Mouse (Mus musculus) CH12.LX (cell line): ENCODE results near the gene Cyp2j13.

Experiments
- CHD2 ChIP-seq: IDR thresholded peaks from 2 replicates; pipeline ENCODE4 v1.6.1; 2011; ENCODE audit warnings: low read length, improper control_type of control experiment
- CTCF ChIP-seq, 2 experiments: IDR thresholded peaks in 1 of 2; conservative IDR thresholded peaks in 1 of 2; 2 replicates each; pipeline ENCODE4 v1.5.1; 2011 to 2012; ENCODE audit warnings: low read depth in 2 of 2, low read length in 2 of 2, improper control_type of control experiment in 1 of 2, inconsistent platforms in 1 of 2, mild to moderate bottlenecking in 1 of 2, moderate library complexity in 1 of 2
- EP300 ChIP-seq: IDR thresholded peaks from 2 replicates; pipeline ENCODE4 v1.6.1; 2011; ENCODE audit warnings: low read length, improper control_type of control experiment
- GABPA ChIP-seq: IDR thresholded peaks from 2 replicates; pipeline ENCODE4 v1.6.1; 2012; ENCODE audit warnings: low read depth, low read length, improper control_type of control experiment, inconsistent platforms; ENCODE audit not compliant: insufficient replicate concordance
- JUND ChIP-seq: conservative IDR thresholded peaks from 2 replicates; pipeline ENCODE4 v1.6.1; 2011; ENCODE audit warnings: low read depth, low read length, improper control_type of control experiment
- MAX ChIP-seq: IDR thresholded peaks from 2 replicates; pipeline ENCODE4 v1.6.1; 2011; ENCODE audit warnings: low read length, improper control_type of control experiment
- PAX5 ChIP-seq: IDR thresholded peaks from 2 replicates; pipeline ENCODE4 v1.6.1; 2012; ENCODE audit warnings: low read length, inconsistent platforms, mixed read lengths
- POLR2A ChIP-seq: IDR thresholded peaks from 2 replicates; pipeline ENCODE4 v1.6.1; 2011; ENCODE audit warnings: low read depth, mild to moderate bottlenecking, improper control_type of control experiment, low read length
- SMC3 ChIP-seq: IDR thresholded peaks from 2 replicates; pipeline ENCODE4 v1.6.1; 2011; ENCODE audit warnings: low read depth, low read length, improper control_type of control experiment
- TCF12 ChIP-seq: IDR thresholded peaks from 2 replicates; pipeline ENCODE4 v1.6.1; 2014; ENCODE audit warnings: low read depth, mild to moderate bottlenecking, inconsistent platforms, low read length, improper control_type of control experiment
- ZKSCAN1 ChIP-seq: IDR thresholded peaks from 2 replicates; pipeline ENCODE4 v1.6.1; 2012; ENCODE audit warnings: low read depth, inconsistent platforms, low read length, improper control_type of control experiment, borderline replicate concordance
- ZNF384 ChIP-seq: IDR thresholded peaks from 2 replicates; pipeline ENCODE4 v1.6.1; 2012; ENCODE audit warnings: low read depth, low read length, improper control_type of control experiment, inconsistent platforms

DNA sequence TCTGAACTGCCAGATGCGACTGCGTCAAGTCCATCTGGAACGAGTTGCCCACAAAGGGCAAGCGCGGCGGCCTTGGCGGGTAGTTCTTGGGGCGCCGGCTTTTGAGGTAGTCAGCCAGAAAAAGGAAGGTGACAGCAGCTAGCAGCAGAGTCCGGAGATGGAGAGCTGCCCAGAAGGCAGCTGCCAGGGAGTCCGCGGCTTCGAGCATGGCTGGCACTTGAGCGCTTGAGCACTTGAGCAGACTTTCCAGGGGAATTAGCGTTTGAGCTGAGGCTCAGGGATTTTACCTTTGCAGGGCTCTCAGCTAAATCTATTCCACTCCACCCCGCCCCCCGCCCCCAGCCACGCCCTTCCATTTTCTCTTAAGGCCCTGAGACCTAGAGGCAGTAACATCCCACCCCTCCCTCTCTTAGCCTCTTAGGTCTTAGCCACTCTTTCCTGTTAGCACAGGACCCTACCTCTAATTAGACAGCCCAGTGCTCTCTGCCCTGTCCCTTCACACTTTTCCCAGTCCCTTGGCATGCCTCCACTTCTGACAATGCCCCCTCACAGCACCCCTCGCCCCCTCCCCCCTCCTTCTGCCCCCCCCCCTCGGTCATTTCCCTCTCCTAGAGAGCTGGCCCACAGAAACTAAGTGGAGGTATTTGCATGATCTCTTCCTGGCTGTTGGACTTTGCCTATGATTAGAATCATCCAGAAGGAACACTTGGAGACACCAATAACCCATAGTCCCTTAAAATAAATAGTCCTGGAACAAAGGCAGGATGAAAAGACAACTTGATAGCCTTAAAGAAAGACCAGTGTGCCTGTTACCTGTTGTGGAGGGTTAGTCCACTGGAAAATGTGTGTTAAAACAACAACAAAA lies at the start of gene Cyp2j13:
- TF ChIP-seq CTCF (conservative IDR thresholded peaks at IDR 0.05 in 1 of 2, IDR thresholded peaks at IDR 0.05 in 1 of 2; ENCODE audit: low read depth in 2 of 2, low read length in 2 of 2) (no peak), EP300 (no peak), ZKSCAN1 (no peak), JUND (no peak), POLR2A (no peak), TCF12 (no peak), GABPA (no peak), ZNF384 (no peak), PAX5 (no peak), MAX (no peak), SMC3 (no peak), CHD2 (no peak)
